Mouse (Mus musculus) testis, adult 2 months (tissue): ENCODE results near the gene Rasip1. TPM values are rescaled to one million over a fixed set of nuclear protein-coding genes. Genes with fewer than 3 reads are reported as not detected.

Source experiments
- H3K27ac ChIP-seq: fragments of 200-500 bp; 2 replicates; pipeline ENCODE4 v1.5.1; 2012; ENCODE audit warnings: low read depth, low read length; ENCODE audit not compliant: control insufficient read depth, insufficient read depth
- H3K27me3 ChIP-seq: fragments of 200-500 bp; 2 replicates; pipeline ENCODE4 v1.6.1; 2012; ENCODE audit warnings: mild to moderate bottlenecking, low read length, moderate library complexity; ENCODE audit not compliant: control insufficient read depth, insufficient read depth
- H3K36me3 ChIP-seq: fragments of 200-500 bp; 2 replicates; pipeline ENCODE4 v1.6.1; 2012; ENCODE audit warnings: mild to moderate bottlenecking, low read length; ENCODE audit not compliant: control insufficient read depth, insufficient read depth
- H3K4me1 ChIP-seq: fragments of 200-500 bp; 2 replicates; pipeline ENCODE4 v1.6.1; 2012; ENCODE audit warnings: low read length; ENCODE audit not compliant: control insufficient read depth, insufficient read depth
- H3K4me3 ChIP-seq: fragments of 200-500 bp; 2 replicates; pipeline ENCODE4 v1.5.1; 2012; ENCODE audit warnings: low read depth, mild to moderate bottlenecking, low read length, moderate library complexity, mixed read lengths; ENCODE audit not compliant: control insufficient read depth
- CTCF ChIP-seq: fragments of 200-500 bp; IDR thresholded peaks from 2 replicates; pipeline ENCODE4 v1.5.1; 2012; ENCODE audit warnings: low read depth, mild to moderate bottlenecking, inconsistent platforms, low read length, moderate library complexity; ENCODE audit not compliant: control insufficient read depth, insufficient read depth, insufficient replicate concordance
- POLR2A ChIP-seq: fragments of 200-500 bp; IDR thresholded peaks from 2 replicates; pipeline ENCODE4 v1.6.1; 2012; ENCODE audit warnings: low read depth, mild to moderate bottlenecking, inconsistent platforms, low read length, moderate library complexity; ENCODE audit not compliant: control insufficient read depth
- polyA plus RNA-seq: library from polyadenylated mRNA; depleted of rRNA; stranded (reverse); fragments of >200 nt; gene quantifications from 2 replicates; pipeline ENCODE4 v1.2.3, GENCODE M21; 2012

The Rasip1 gene
- polyA plus RNA-seq, 1 experiment: 5.1 TPM

GRCm38 (mm10) chr7:45616277-45616676 is 11.0 kb upstream of the Rasip1 start:
- TF ChIP-seq POLR2A (no peak), CTCF (no peak)
- Histone ChIP-seq H3K27me3 (no peaks in the 10 kb centered on the region), H3K4me3 (no peak overlapping the region)

GRCm38 (mm10) chr7:45617042-45617695 is 10.1 kb upstream of the Rasip1 start, which contains the start of gene Fut1:
Gene Fut1 (plus strand): TSS chr7:45617289.
- H3K27me3 ChIP-seq: no peaks in the 10 kb centered on the region
- no peak within 1 kb of the TSS for H3K27ac ChIP-seq
- no peak for TF ChIP-seq CTCF
- TF ChIP-seq POLR2A: no peak
- peak within 1 kb of the TSS; percentile 3 for H3K4me3 ChIP-seq
- H3K4me1 ChIP-seq: peaks cover 6% of the 10 kb centered on the region
- no peaks in the 10 kb centered on the region for H3K36me3 ChIP-seq

More at GRCm38 (mm10) chr7:45616277-45616676, 11.0 kb upstream of the Rasip1 start:
- no peak overlapping the region for H3K27ac ChIP-seq
- H3K4me1 ChIP-seq: peaks cover 6% of the 10 kb centered on the region
- no peaks in the 10 kb centered on the region for H3K36me3 ChIP-seq

GRCm38 (mm10) chr7:45618316-45618715 is 9.0 kb upstream of the Rasip1 start:
- Histone ChIP-seq H3K27ac (no peak overlapping the region), H3K4me1 (peaks cover 6% of the 10 kb centered on the region), H3K36me3 (no peaks in the 10 kb centered on the region), H3K27me3 (no peaks in the 10 kb centered on the region), H3K4me3 (peak overlapping the region; percentile 14; the same call in 1 of the 2 replicates)
- no peak for TF ChIP-seq CTCF
- no peak for TF ChIP-seq POLR2A

GRCm38 (mm10) chr7:45619592-45619991 is 7.7 kb upstream of the Rasip1 start:
- TF ChIP-seq POLR2A: no peak
- no peak for TF ChIP-seq CTCF
- no peaks in the 10 kb centered on the region for H3K27me3 ChIP-seq
- H3K4me3 ChIP-seq: peak overlapping the region; percentile 3; the same call in 1 of the 2 replicates
- H3K36me3 ChIP-seq: no peaks in the 10 kb centered on the region
- peaks cover 6% of the 10 kb centered on the region for H3K4me1 ChIP-seq
- H3K27ac ChIP-seq: no peak overlapping the region

GRCm38 (mm10) chr7:45621443-45621842 is 5.8 kb upstream of the Rasip1 start, which contains the start of gene Izumo1:
Gene Izumo1 (plus strand): TSS chr7:45621811.
- Histone ChIP-seq H3K27ac (no peak within 1 kb of the TSS), H3K4me3 (peak within 1 kb of the TSS; percentile 74), H3K4me1 (no peaks in the 10 kb centered on the region; the same call in none of the 2 replicates), H3K27me3 (no peaks in the 10 kb centered on the region), H3K36me3 (no peaks in the 10 kb centered on the region)
- TF ChIP-seq CTCF: no peak
- peak; percentile 63; the same call in 1 of the 2 replicates for TF ChIP-seq POLR2A

GRCm38 (mm10) chr7:45623507-45623906 is 3.8 kb upstream of the Rasip1 start:
- peaks cover 14% of the 10 kb centered on the region for H3K4me1 ChIP-seq
- H3K27ac ChIP-seq: no peak overlapping the region
- no peaks in the 10 kb centered on the region for H3K36me3 ChIP-seq
- no peaks in the 10 kb centered on the region for H3K27me3 ChIP-seq
- H3K4me3 ChIP-seq: peak overlapping the region; percentile 74
- TF ChIP-seq POLR2A (no peak), CTCF (no peak)

GRCm38 (mm10) chr7:45624718-45625117 is 2.6 kb upstream of the Rasip1 start:
- no peaks in the 10 kb centered on the region for H3K27me3 ChIP-seq
- H3K4me1 ChIP-seq: peaks cover 18% of the 10 kb centered on the region

More at GRCm38 (mm10) chr7:45624718-45625117, 2.6 kb upstream of the Rasip1 start:
- H3K4me3 ChIP-seq: no peak overlapping the region
- H3K36me3 ChIP-seq: no peaks in the 10 kb centered on the region
- no peak overlapping the region for H3K27ac ChIP-seq
- TF ChIP-seq POLR2A: no peak
- TF ChIP-seq CTCF: no peak
